Mouse (Mus musculus): ENCODE measurements at regions not wholly inside any gene's neighbourhood (a gene's known extent, or its start where the extent isn't known, plus 50 kb on each side); places are given as distances from the start of the nearest gene placed in this dataset.

- Histone ChIP-seq H3K4me2 (no peak overlapping the region), H3K9ac (no peak overlapping the region), H3K4me1 (replicated peaks) (no peaks in the 10 kb centered on the region), H3K4me3 (no peak overlapping the region), H3K27ac (ENCODE audit: poor library complexity, severe bottlenecking) (no peak overlapping the region), H3K36me3 (no peaks in the 10 kb centered on the region), H3K27me3 (replicated peaks) (no peaks in the 10 kb centered on the region), H3K9me3 (replicated peaks) (no peaks in the 10 kb centered on the region)
- WGBS: 85% methylated on average over 5 of the region's 5 CpGs
- no peak for ATAC-seq (ENCODE audit: insufficient number of reproducible peaks, low FRiP score)
Observed at GRCm38 (mm10) chr17:84888525-84888924, 68.0 kb upstream of the Ppm1b start.

- no peak overlapping the region for H3K4me3 ChIP-seq
- no peak overlapping the region for H3K27ac ChIP-seq (ENCODE audit: poor library complexity, severe bottlenecking)
- WGBS: 63% methylated on average over 12 of the region's 12 CpGs
- H3K4me2 ChIP-seq: no peak overlapping the region
- no peak overlapping the region for H3K9ac ChIP-seq
- no peaks in the 10 kb centered on the region for H3K4me1 ChIP-seq (replicated peaks)
- H3K27me3 ChIP-seq (replicated peaks): no peaks in the 10 kb centered on the region
- H3K9me3 ChIP-seq (replicated peaks): no peaks in the 10 kb centered on the region
- no peak for ATAC-seq (ENCODE audit: insufficient number of reproducible peaks, low FRiP score)
- H3K36me3 ChIP-seq: no peaks in the 10 kb centered on the region
Observed at GRCm38 (mm10) chr17:84890871-84891599, 65.5 kb upstream of the Ppm1b start.

- no peaks in the 10 kb centered on the region for H3K27me3 ChIP-seq (replicated peaks)
- H3K4me3 ChIP-seq: no peak overlapping the region
- no peak overlapping the region for H3K4me2 ChIP-seq
- no peak overlapping the region for H3K27ac ChIP-seq (ENCODE audit: poor library complexity, severe bottlenecking)
- ATAC-seq (ENCODE audit: insufficient number of reproducible peaks, low FRiP score): no peak
- no peaks in the 10 kb centered on the region for H3K36me3 ChIP-seq
- no peaks in the 10 kb centered on the region for H3K4me1 ChIP-seq (replicated peaks)
- no peak overlapping the region for H3K9ac ChIP-seq
- WGBS: 71% methylated on average over 16 of the region's 16 CpGs
- peaks cover 7% of the 10 kb centered on the region; the same call in 1 of the 2 replicates for H3K9me3 ChIP-seq (replicated peaks)
Observed at GRCm38 (mm10) chr17:84893273-84894033, 63.1 kb upstream of the Ppm1b start.

GRCm38 (mm10) chr17:84895526-84895925 lies 61.0 kb upstream of the Ppm1b start:
- Histone ChIP-seq H3K27ac (ENCODE audit: poor library complexity, severe bottlenecking) (no peak overlapping the region), H3K4me1 (replicated peaks) (no peaks in the 10 kb centered on the region), H3K27me3 (replicated peaks) (no peaks in the 10 kb centered on the region), H3K36me3 (no peaks in the 10 kb centered on the region), H3K4me3 (no peak overlapping the region), H3K9ac (no peak overlapping the region), H3K4me2 (no peak overlapping the region), H3K9me3 (replicated peaks) (peaks cover 14% of the 10 kb centered on the region; the same call in 1 of the 2 replicates)
- WGBS: 83% methylated on average over 3 of the region's 3 CpGs
- ATAC-seq (ENCODE audit: insufficient number of reproducible peaks, low FRiP score): no peak

- Histone ChIP-seq H3K27me3 (replicated peaks) (no peaks in the 10 kb centered on the region), H3K27ac (ENCODE audit: poor library complexity, severe bottlenecking) (no peak overlapping the region), H3K9ac (no peak overlapping the region), H3K9me3 (replicated peaks) (peaks cover 14% of the 10 kb centered on the region; the same call in 1 of the 2 replicates), H3K4me2 (no peak overlapping the region), H3K36me3 (no peaks in the 10 kb centered on the region), H3K4me3 (no peak overlapping the region), H3K4me1 (replicated peaks) (no peaks in the 10 kb centered on the region)
- WGBS: 85% methylated on average over 5 of the region's 5 CpGs
- no peak for ATAC-seq (ENCODE audit: insufficient number of reproducible peaks, low FRiP score)
Observed at GRCm38 (mm10) chr17:84896572-84896971, 60.0 kb upstream of the Ppm1b start.

GRCm38 (mm10) chr17:84898407-84898806 lies 58.1 kb upstream of the Ppm1b start:
- Histone ChIP-seq H3K4me3 (no peak overlapping the region), H3K9ac (no peak overlapping the region), H3K9me3 (replicated peaks) (peaks cover 14% of the 10 kb centered on the region; the same call in 1 of the 2 replicates), H3K4me1 (replicated peaks) (no peaks in the 10 kb centered on the region), H3K27me3 (replicated peaks) (no peaks in the 10 kb centered on the region), H3K4me2 (no peak overlapping the region), H3K36me3 (no peaks in the 10 kb centered on the region), H3K27ac (ENCODE audit: poor library complexity, severe bottlenecking) (no peak overlapping the region)
- WGBS: 87% methylated on average over 4 of the region's 4 CpGs
- no peak for ATAC-seq (ENCODE audit: insufficient number of reproducible peaks, low FRiP score)

GRCm38 (mm10) chr17:84903625-84904337 lies 52.8 kb upstream of the Ppm1b start:
- H3K9ac ChIP-seq: no peak overlapping the region
- no peaks in the 10 kb centered on the region for H3K36me3 ChIP-seq
- no peaks in the 10 kb centered on the region for H3K4me1 ChIP-seq (replicated peaks)
- no peak overlapping the region for H3K27ac ChIP-seq (ENCODE audit: poor library complexity, severe bottlenecking)
- 69% methylated on average over 9 of the region's 9 CpGs for WGBS
- H3K4me3 ChIP-seq: no peak overlapping the region
- peaks cover 4% of the 10 kb centered on the region; the same call in 1 of the 2 replicates for H3K9me3 ChIP-seq (replicated peaks)
- no peak for ATAC-seq (ENCODE audit: insufficient number of reproducible peaks, low FRiP score)
- no peaks in the 10 kb centered on the region for H3K27me3 ChIP-seq (replicated peaks)
- no peak overlapping the region for H3K4me2 ChIP-seq
